Mouse (Mus musculus): ENCODE results near the gene Nupr1. TPM values are rescaled to one million over a fixed set of nuclear protein-coding genes. Genes with fewer than 3 reads are reported as not detected.

Nupr1 gene
- 29.2 and 36.4 TPM in 2 replicates for polyA plus RNA-seq (2012; rRNA removed)

GRCm38 (mm10) chr7:126630824-126631518 lies at the start of gene Nupr1:
Nupr1 (minus strand) TSS chr7:126630861.
- H3K27me3 ChIP-seq (replicated peaks; ENCODE audit: control insufficient read depth, insufficient read depth, low read length), result no peaks in the 10 kb centered on the region; the same call in 1 of the 2 replicates
- WGBS, result 96% methylated on average over 4 of the region's 4 CpGs
- H3K4me3 ChIP-seq (ENCODE audit: insufficient read depth, low read depth, low read length), result no peak within 1 kb of the TSS
- TF ChIP-seq POLR2A (IDR thresholded peaks at IDR 0.05; ENCODE audit: low read depth, low read length) (no peak), CTCF (conservative IDR thresholded peaks at IDR 0.05; ENCODE audit: insufficient read depth, insufficient read length, low read depth, low read length) (no peak)
- no peaks in the 10 kb centered on the region for H3K4me1 ChIP-seq (ENCODE audit: control insufficient read depth, insufficient read depth, low read length)
- H3K36me3 ChIP-seq (ENCODE audit: control insufficient read depth, insufficient read depth, low read length), result no peaks in the 10 kb centered on the region
- no peak within 1 kb of the TSS for H3K27ac ChIP-seq (ENCODE audit: insufficient read depth, low read depth, low read length)
- no peak for DNase-seq

GRCm38 (mm10) chr7:126679683-126680082 lies 49.0 kb upstream of the Nupr1 start:
- Histone ChIP-seq H3K27ac (ENCODE audit: insufficient read depth, low read depth, low read length) (no peak overlapping the region), H3K4me3 (ENCODE audit: insufficient read depth, low read depth, low read length) (no peak overlapping the region), H3K27me3 (replicated peaks; ENCODE audit: control insufficient read depth, insufficient read depth, low read length) (no peaks in the 10 kb centered on the region), H3K4me1 (ENCODE audit: control insufficient read depth, insufficient read depth, low read length) (peaks cover 17% of the 10 kb centered on the region), H3K36me3 (ENCODE audit: control insufficient read depth, insufficient read depth, low read length) (no peaks in the 10 kb centered on the region)
- DNase-seq, result no peak
- no peak for TF ChIP-seq POLR2A (IDR thresholded peaks at IDR 0.05; ENCODE audit: low read depth, low read length)
- no peak for TF ChIP-seq CTCF (conservative IDR thresholded peaks at IDR 0.05; ENCODE audit: insufficient read depth, insufficient read length, low read depth, low read length)
- 93% methylated on average over 5 of the region's 5 CpGs for WGBS

GRCm38 (mm10) chr7:126678545-126679341 lies 48.1 kb upstream of the Nupr1 start:
- Histone ChIP-seq H3K4me3 (ENCODE audit: insufficient read depth, low read depth, low read length) (no peak overlapping the region), H3K27me3 (replicated peaks; ENCODE audit: control insufficient read depth, insufficient read depth, low read length) (no peaks in the 10 kb centered on the region), H3K4me1 (ENCODE audit: control insufficient read depth, insufficient read depth, low read length) (peaks cover 17% of the 10 kb centered on the region), H3K36me3 (ENCODE audit: control insufficient read depth, insufficient read depth, low read length) (no peaks in the 10 kb centered on the region), H3K27ac (ENCODE audit: insufficient read depth, low read depth, low read length) (no peak overlapping the region)
- DNase-seq, result peak; percentile 77
- TF ChIP-seq CTCF (conservative IDR thresholded peaks at IDR 0.05; ENCODE audit: insufficient read depth, insufficient read length, low read depth, low read length) (no peak), POLR2A (IDR thresholded peaks at IDR 0.05; ENCODE audit: low read depth, low read length) (no peak)
- 74% methylated on average over 8 of the region's 8 CpGs for WGBS

- Histone ChIP-seq H3K27ac (ENCODE audit: insufficient read depth, low read depth, low read length) (peak overlapping the region; percentile 88), H3K27me3 (replicated peaks; ENCODE audit: control insufficient read depth, insufficient read depth, low read length) (no peaks in the 10 kb centered on the region), H3K36me3 (ENCODE audit: control insufficient read depth, insufficient read depth, low read length) (peaks cover 4% of the 10 kb centered on the region), H3K4me1 (ENCODE audit: control insufficient read depth, insufficient read depth, low read length) (peaks cover 17% of the 10 kb centered on the region), H3K4me3 (ENCODE audit: insufficient read depth, low read depth, low read length) (no peak overlapping the region)
- TF ChIP-seq CTCF (conservative IDR thresholded peaks at IDR 0.05; ENCODE audit: insufficient read depth, insufficient read length, low read depth, low read length) (no peak), POLR2A (IDR thresholded peaks at IDR 0.05; ENCODE audit: low read depth, low read length) (no peak)
- no peak for DNase-seq
- WGBS, result 21% methylated on average over 4 of the region's 4 CpGs
Observed at GRCm38 (mm10) chr7:126676631-126677220, 46.1 kb upstream of the Nupr1 start.

- H3K4me1 ChIP-seq (ENCODE audit: control insufficient read depth, insufficient read depth, low read length), result peaks cover 17% of the 10 kb centered on the region
- peak within 1 kb of the TSS; percentile 88 for H3K27ac ChIP-seq (ENCODE audit: insufficient read depth, low read depth, low read length)
- DNase-seq, result peak; percentile 90
- H3K4me3 ChIP-seq (ENCODE audit: insufficient read depth, low read depth, low read length), result peak within 1 kb of the TSS; percentile 49
- TF ChIP-seq POLR2A (IDR thresholded peaks at IDR 0.05; ENCODE audit: low read depth, low read length) (peak; percentile 15), CTCF (conservative IDR thresholded peaks at IDR 0.05; ENCODE audit: insufficient read depth, insufficient read length, low read depth, low read length) (no peak)
- 3% methylated on average over 1 of the region's 1 CpGs for WGBS
- peaks cover 4% of the 10 kb centered on the region for H3K36me3 ChIP-seq (ENCODE audit: control insufficient read depth, insufficient read depth, low read length)
- no peaks in the 10 kb centered on the region for H3K27me3 ChIP-seq (replicated peaks; ENCODE audit: control insufficient read depth, insufficient read depth, low read length)
Observed at GRCm38 (mm10) chr7:126676207-126676606, 45.5 kb upstream of the Nupr1 start, which contains the start of gene Sult1a1. Sult1a1 (minus strand) TSS chr7:126676432.

GRCm38 (mm10) chr7:126675104-126675503 lies 44.4 kb upstream of the Nupr1 start:
- Histone ChIP-seq H3K36me3 (ENCODE audit: control insufficient read depth, insufficient read depth, low read length) (peaks cover 4% of the 10 kb centered on the region), H3K4me3 (ENCODE audit: insufficient read depth, low read depth, low read length) (peak overlapping the region; percentile 19), H3K4me1 (ENCODE audit: control insufficient read depth, insufficient read depth, low read length) (peaks cover 17% of the 10 kb centered on the region), H3K27me3 (replicated peaks; ENCODE audit: control insufficient read depth, insufficient read depth, low read length) (no peaks in the 10 kb centered on the region), H3K27ac (ENCODE audit: insufficient read depth, low read depth, low read length) (peak overlapping the region; percentile 88; the same call in 1 of the 2 replicates)
- 99% methylated on average over 8 of the region's 8 CpGs for WGBS
- TF ChIP-seq POLR2A (IDR thresholded peaks at IDR 0.05; ENCODE audit: low read depth, low read length) (no peak), CTCF (conservative IDR thresholded peaks at IDR 0.05; ENCODE audit: insufficient read depth, insufficient read length, low read depth, low read length) (no peak)
- DNase-seq, result no peak

All from kidney, adult 2 months (tissue).